Mouse (Mus musculus) liver, embryonic 18 days (tissue): ENCODE results near the gene Ttc26. TPM values are rescaled to one million over a fixed set of nuclear protein-coding genes. Genes with fewer than 3 reads are reported as not detected.

ENCODE experiments used
- polyA plus RNA-seq: library from polyadenylated mRNA; depleted of rRNA; stranded (reverse); fragments of >200 nt; gene quantifications from 2 replicates; pipeline ENCODE4 v1.2.3, GENCODE M21; 2012; rRNA removed

Gene Ttc26
- 0.19 and 0.23 TPM in 2 replicates for polyA plus RNA-seq

DNA sequence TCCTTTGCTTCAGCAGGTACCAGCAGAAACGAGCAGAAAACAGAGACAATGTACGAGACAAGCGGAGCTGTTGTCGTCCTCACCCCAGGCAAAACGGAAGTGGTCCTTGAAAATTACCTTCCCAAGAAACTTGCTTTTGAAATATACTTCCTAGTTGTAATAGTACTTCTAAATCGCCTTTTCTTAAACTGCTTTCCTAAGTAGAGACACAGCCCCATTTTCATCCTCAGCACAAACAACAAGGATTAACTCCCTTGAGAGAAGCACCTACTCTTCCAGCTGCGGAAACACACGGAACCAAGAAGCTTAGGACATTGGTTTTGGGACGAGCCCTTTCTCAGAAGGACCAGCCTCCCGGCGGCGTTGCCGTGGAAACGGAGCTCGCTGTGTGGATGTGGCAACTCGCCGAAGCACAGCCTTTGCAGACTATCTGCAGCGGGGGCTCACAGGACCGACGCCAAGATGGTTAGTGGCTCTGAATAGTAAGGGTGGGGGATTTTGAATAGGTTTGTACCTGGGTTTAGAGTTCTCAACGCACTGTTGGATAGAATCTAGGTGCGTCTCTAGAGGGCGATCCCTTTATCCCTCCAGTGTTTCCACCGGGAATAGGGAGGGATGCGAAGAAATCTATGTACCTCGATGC, at the start of gene Ttc26:
Gene Ttc26, plus strand, starts transcription at position 341 of the 643 bp plus-strand sequence.

DNA sequence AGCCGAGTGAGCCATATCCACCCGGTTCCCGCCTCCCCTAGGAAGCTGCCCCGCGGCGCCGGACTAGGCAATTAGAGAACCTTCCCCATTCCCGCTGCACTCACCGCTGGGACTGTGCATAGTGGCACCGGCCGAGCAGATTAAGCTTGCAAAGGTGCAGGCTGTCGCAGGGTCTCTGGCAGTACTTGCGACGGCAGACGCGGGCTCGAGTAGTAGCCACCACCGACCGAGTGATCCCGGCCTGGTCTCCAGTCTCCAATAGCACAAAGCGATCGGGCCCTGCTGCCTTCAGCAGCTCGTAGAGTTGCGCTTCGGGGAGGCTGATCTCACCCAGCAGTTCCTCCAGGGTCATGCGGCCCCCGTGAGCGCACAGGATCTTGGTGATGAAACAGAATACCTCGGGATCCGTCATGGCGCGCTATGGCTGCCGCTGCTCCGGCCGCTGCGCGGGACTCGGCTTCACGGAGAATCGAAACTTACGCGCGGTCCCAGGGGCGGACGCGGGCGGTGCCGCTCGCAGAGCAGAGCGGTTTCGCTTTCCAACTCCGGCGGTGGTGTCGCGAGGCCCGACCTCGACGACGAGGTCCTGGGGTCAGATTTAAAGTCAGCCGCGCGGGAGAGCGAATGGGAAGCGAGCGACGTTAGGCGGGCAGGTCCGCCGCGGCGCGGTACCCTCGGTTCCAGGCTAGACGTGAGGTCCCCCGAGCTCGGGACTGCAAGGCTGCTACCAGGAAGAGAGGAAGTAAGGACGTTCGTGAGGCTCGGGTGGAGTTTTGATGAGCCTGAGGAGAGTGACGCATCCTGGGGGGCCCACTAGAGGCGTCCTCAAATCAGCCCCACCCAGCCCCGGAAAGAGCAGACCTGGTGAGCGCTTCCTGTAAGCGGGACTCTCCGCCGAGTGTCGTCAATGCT, 27.2 kb upstream of the Ttc26 start, which contains the start of gene Zc3hav1:
Gene Zc3hav1, minus strand, starts transcription at position 793 of the 912 bp plus-strand sequence.

DNA sequence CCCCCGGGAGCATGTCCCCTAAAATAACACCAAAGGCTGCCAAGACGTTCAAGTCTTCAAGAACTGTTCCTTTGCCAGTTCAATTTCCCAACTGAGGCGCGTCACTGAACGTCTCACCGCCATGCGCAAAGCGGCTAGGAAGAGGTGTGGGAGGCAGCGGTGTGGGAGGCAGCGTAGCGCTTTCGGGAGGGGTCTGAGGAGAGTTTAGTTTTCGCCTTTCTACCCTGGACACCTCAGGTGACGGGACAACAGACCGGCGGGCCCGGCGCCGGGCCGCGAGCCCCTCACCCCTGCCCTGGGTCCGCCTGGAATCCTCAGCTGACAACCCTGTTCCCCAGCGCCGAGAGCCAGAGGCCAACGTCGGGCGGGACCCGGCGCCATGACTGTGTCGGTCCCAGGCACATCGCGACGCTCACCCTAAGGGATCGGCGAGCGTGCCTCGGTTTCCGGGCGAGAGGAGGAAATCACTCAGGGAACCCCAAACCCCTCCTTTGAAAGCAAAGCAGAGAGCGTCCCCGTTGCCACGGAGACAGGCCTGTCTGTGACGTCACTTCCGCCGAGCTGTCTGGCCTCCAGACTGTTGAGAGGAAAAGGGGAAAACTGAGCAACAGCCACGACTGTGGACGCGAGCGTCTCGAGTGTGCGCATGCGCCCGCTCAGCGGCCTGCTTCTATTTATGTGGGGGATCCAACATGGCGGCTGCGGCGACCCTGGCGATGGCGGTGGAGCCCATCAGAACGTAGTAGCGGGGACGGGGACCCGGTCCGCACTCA, 52.2 kb downstream of the Ttc26 start, which contains the start of gene Ubn2:
Gene Ubn2, plus strand, starts transcription at position 690 of the 773 bp plus-strand sequence.

Other genes starting within 250 kb of the Ttc26 start
- 0.20 and 0.22 TPM in 2 replicates for gene D630045J12Rik, start 127.5 kb upstream of the Ttc26 start, polyA plus RNA-seq
- 2.3 and 2.7 TPM in 2 replicates for gene Zc3hav1l, start 82.2 kb upstream of the Ttc26 start, polyA plus RNA-seq
- 18.5 and 20.3 TPM in 2 replicates for gene Zc3hav1, start 26.9 kb upstream of the Ttc26 start, polyA plus RNA-seq
- gene Ubn2, start 52.5 kb downstream of the Ttc26 start, polyA plus RNA-seq: 3.8 and 4.5 TPM in 2 replicates
- 74.0 and 77.8 TPM in 2 replicates for gene Fmc1, start 152.0 kb downstream of the Ttc26 start, polyA plus RNA-seq
- 46.8 and 52.8 TPM in 2 replicates for gene Luc7l2, start 169.9 kb downstream of the Ttc26 start, polyA plus RNA-seq